Mouse (Mus musculus) heart, embryonic 11.5 days (tissue): ENCODE data around the gene Tbl1x. TPM values are rescaled to one million over a fixed set of nuclear protein-coding genes. Genes with fewer than 3 reads are reported as not detected.

ENCODE experiments used
- ATAC-seq: fragments of 200-750 bp; cut with Nextera tagmentation; replicated peaks from 2 replicates; pipeline ENCODE4 v1.8.0; 2017; ENCODE audit warnings: moderate library complexity; ENCODE audit not compliant: insufficient number of reproducible peaks, low FRiP score, low TSS enrichment
- H3K27ac ChIP-seq: fragments of 300-500 bp; sonication (generic); 2 replicates; pipeline ENCODE4 v1.5.1; 2014; ENCODE audit warnings: mild to moderate bottlenecking, low read depth, low read length
- H3K27me3 ChIP-seq: fragments of 300-500 bp; sonication (generic); 2 replicates; pipeline ENCODE4 v1.6.1; 2014; ENCODE audit warnings: mild to moderate bottlenecking, low read length, mixed read lengths; ENCODE audit not compliant: control insufficient read depth, insufficient read depth
- H3K36me3 ChIP-seq: fragments of 300-500 bp; sonication (generic); 2 replicates; pipeline ENCODE4 v1.6.1; 2014; ENCODE audit warnings: mild to moderate bottlenecking, low read length, moderate library complexity, mixed read lengths; ENCODE audit not compliant: control insufficient read depth, insufficient read depth
- H3K4me1 ChIP-seq: fragments of 300-500 bp; sonication (generic); 2 replicates; pipeline ENCODE4 v1.6.1; 2014; ENCODE audit warnings: low read length; ENCODE audit not compliant: control insufficient read depth, insufficient read depth
- H3K4me2 ChIP-seq: fragments of 300-500 bp; sonication (generic); 2 replicates; pipeline ENCODE4 v1.6.1; 2014; ENCODE audit warnings: mild to moderate bottlenecking, moderate library complexity
- H3K4me3 ChIP-seq: fragments of 300-500 bp; sonication (generic); 2 replicates; pipeline ENCODE4 v1.5.1; 2014; ENCODE audit warnings: low read depth, low read length
- H3K9ac ChIP-seq: fragments of 300-500 bp; sonication (generic); 2 replicates; pipeline ENCODE4 v1.6.1; 2014; ENCODE audit warnings: mild to moderate bottlenecking, low read depth, low read length, moderate library complexity
- H3K9me3 ChIP-seq: fragments of 300-500 bp; sonication (generic); replicated peaks from 2 replicates; pipeline ENCODE4 v1.6.1; 2016; ENCODE audit warnings: low read length; ENCODE audit not compliant: control insufficient read depth
- WGBS: fragments of 180-500 bp; shearing (Covaris S2); extraction: QIAGEN DNeasy Blood & Tissue Kit; methylation state at CpG from one replicate; pipeline ENCODE4 v1.1.7; 2014; ENCODE audit not compliant: insufficient replicate concordance; 5-methylcytosine and 5-hydroxymethylcytosine counted together
- polyA plus RNA-seq: library from polyadenylated mRNA; unstranded; fragments of >200 nt; fragmentation: Nextera tagmentation; extraction: Ambion mirVana; gene quantifications from 2 replicates; pipeline ENCODE4 v1.2.1, GENCODE M21; 2014

The Tbl1x gene
- polyA plus RNA-seq, 1 experiment from 2014 or later = 63.6 TPM

GRCm38 (mm10) chrX:77550388-77550787 is 39.6 kb downstream of the Tbl1x start:
- Histone ChIP-seq H3K4me1 (peaks cover 6% of the 10 kb centered on the region), H3K27ac (no peak overlapping the region), H3K4me2 (no peak overlapping the region), H3K9ac (no peak overlapping the region), H3K9me3 (no peaks in the 10 kb centered on the region), H3K27me3 (no peaks in the 10 kb centered on the region), H3K4me3 (no peak overlapping the region), H3K36me3 (no peaks in the 10 kb centered on the region)
- ATAC-seq = no peak

DNA sequence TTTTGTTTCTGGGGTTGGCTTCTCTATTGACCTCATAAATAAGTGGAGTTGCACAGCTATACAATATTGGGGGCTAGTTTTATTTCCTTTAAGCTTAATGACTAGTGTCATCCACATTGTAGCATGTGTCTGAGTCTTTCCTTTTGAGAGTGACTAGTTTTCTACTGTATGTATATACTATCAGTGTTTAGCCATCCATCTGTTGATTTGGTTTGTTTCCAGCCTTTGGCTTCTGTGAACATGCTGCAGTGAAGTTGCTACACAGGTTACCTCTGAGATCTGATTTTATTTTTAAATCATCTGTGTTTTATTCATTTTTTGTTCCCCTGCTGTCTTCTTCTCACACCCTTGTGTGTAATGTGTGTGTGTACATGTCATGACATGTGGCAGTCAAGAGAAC is 40.5 kb downstream of the Tbl1x start:
- peaks cover 6% of the 10 kb centered on the region for H3K4me1 ChIP-seq
- no peaks in the 10 kb centered on the region for H3K9me3 ChIP-seq
- no peak overlapping the region for H3K27ac ChIP-seq
- no peak overlapping the region for H3K9ac ChIP-seq
- H3K4me2 ChIP-seq = no peak overlapping the region
- ATAC-seq = no peak
- no peak overlapping the region for H3K4me3 ChIP-seq
- H3K27me3 ChIP-seq = no peaks in the 10 kb centered on the region
- no peaks in the 10 kb centered on the region for H3K36me3 ChIP-seq

DNA sequence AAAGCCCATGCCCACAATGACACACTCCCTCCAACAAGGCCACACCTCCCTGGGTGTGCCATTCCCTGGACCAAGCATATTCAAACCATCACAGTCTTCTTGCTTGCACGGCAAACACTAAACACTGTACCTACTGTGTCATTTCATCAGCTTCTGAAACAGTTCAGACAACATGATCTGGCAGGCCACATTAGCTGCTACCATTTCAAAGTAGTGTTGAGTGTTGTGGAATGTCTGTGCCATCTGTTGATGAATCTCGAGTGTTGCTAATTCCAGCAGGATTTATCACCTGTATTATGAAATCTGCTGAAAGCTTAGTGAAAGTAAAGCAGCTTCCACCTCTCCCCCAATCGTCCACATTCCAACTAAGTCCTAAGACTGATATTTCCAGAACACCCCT is 41.3 kb downstream of the Tbl1x start:
- Histone ChIP-seq H3K9me3 (no peaks in the 10 kb centered on the region), H3K4me1 (peaks cover 4% of the 10 kb centered on the region), H3K9ac (no peak overlapping the region), H3K4me3 (no peak overlapping the region), H3K4me2 (no peak overlapping the region), H3K36me3 (no peaks in the 10 kb centered on the region), H3K27ac (no peak overlapping the region), H3K27me3 (no peaks in the 10 kb centered on the region)
- 43% methylated on average over 3 of the region's 3 CpGs for WGBS
- no peak for ATAC-seq

- H3K27ac ChIP-seq = no peak overlapping the region
- no peak for ATAC-seq
- no peaks in the 10 kb centered on the region; the same call in none of the 2 replicates for H3K4me1 ChIP-seq
- no peak overlapping the region for H3K9ac ChIP-seq
- H3K9me3 ChIP-seq = no peaks in the 10 kb centered on the region
- H3K36me3 ChIP-seq = no peaks in the 10 kb centered on the region
- no peak overlapping the region for H3K4me2 ChIP-seq
- 50% methylated on average over 1 of the region's 1 CpGs for WGBS
- no peaks in the 10 kb centered on the region for H3K27me3 ChIP-seq
- H3K4me3 ChIP-seq = no peak overlapping the region
Observed at GRCm38 (mm10) chrX:77555985-77556384, 45.2 kb downstream of the Tbl1x start.

- ATAC-seq = no peak
Observed at GRCm38 (mm10) chrX:77559199-77559881, 48.5 kb downstream of the Tbl1x start.

GRCm38 (mm10) chrX:77563616-77564015 is 52.8 kb downstream of the Tbl1x start:
- Histone ChIP-seq H3K27me3 (no peaks in the 10 kb centered on the region), H3K4me2 (no peak overlapping the region), H3K9me3 (no peaks in the 10 kb centered on the region), H3K9ac (no peak overlapping the region), H3K27ac (no peak overlapping the region), H3K4me3 (no peak overlapping the region), H3K36me3 (no peaks in the 10 kb centered on the region; the same call in 1 of the 2 replicates), H3K4me1 (no peaks in the 10 kb centered on the region)
- no peak for ATAC-seq
- WGBS = 71% methylated on average over 2 of the region's 2 CpGs

More at GRCm38 (mm10) chrX:77559199-77559881, 48.5 kb downstream of the Tbl1x start:
- no peaks in the 10 kb centered on the region for H3K9me3 ChIP-seq
- no peak overlapping the region for H3K4me3 ChIP-seq
- no peaks in the 10 kb centered on the region for H3K36me3 ChIP-seq
- no peaks in the 10 kb centered on the region for H3K4me1 ChIP-seq
- no peak overlapping the region for H3K4me2 ChIP-seq
- H3K27me3 ChIP-seq = no peaks in the 10 kb centered on the region
- H3K27ac ChIP-seq = no peak overlapping the region
- no peak overlapping the region for H3K9ac ChIP-seq

GRCm38 (mm10) chrX:77566739-77567138 is 55.9 kb downstream of the Tbl1x start:
- Histone ChIP-seq H3K27ac (no peak overlapping the region), H3K27me3 (no peaks in the 10 kb centered on the region), H3K4me1 (no peaks in the 10 kb centered on the region), H3K36me3 (no peaks in the 10 kb centered on the region; the same call in 1 of the 2 replicates), H3K9me3 (no peaks in the 10 kb centered on the region), H3K4me3 (no peak overlapping the region), H3K4me2 (no peak overlapping the region), H3K9ac (no peak overlapping the region)
- no peak for ATAC-seq
- WGBS = 97% methylated on average over 1 of the region's 1 CpGs

GRCm38 (mm10) chrX:77568013-77568412 is 57.2 kb downstream of the Tbl1x start:
- Histone ChIP-seq H3K9ac (no peak overlapping the region), H3K4me1 (no peaks in the 10 kb centered on the region), H3K4me2 (no peak overlapping the region), H3K36me3 (no peaks in the 10 kb centered on the region; the same call in 1 of the 2 replicates), H3K4me3 (no peak overlapping the region), H3K27me3 (no peaks in the 10 kb centered on the region), H3K9me3 (no peaks in the 10 kb centered on the region), H3K27ac (no peak overlapping the region)
- ATAC-seq = no peak
- 35% methylated on average over 2 of the region's 2 CpGs for WGBS

DNA sequence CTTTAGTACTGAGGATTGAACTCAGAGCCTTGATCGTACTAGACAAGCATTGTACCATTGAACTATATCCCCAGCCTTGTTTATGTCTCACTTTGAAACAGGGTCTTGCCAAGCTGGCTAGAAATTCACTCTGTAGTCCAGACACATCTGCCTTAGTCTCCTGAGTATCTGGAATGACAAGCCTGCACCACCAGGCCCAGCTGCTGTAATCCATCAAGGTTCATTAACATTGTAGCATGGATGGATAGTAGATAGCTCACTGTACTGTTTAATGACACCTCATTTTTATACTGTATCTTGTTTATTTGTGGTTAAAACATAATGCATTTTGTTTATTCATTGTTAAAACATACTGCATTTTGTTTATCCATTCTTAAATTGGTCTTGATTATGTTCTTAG is 62.9 kb downstream of the Tbl1x start:
- H3K36me3 ChIP-seq = no peaks in the 10 kb centered on the region
- no peaks in the 10 kb centered on the region for H3K4me1 ChIP-seq
- no peaks in the 10 kb centered on the region for H3K27me3 ChIP-seq
- no peak overlapping the region for H3K4me3 ChIP-seq
- no peak overlapping the region for H3K9ac ChIP-seq
- H3K27ac ChIP-seq = no peak overlapping the region
- H3K9me3 ChIP-seq = no peaks in the 10 kb centered on the region
- 79% methylated on average over 1 of the region's 1 CpGs for WGBS
- no peak overlapping the region for H3K4me2 ChIP-seq
- ATAC-seq = no peak
